Mouse (Mus musculus) cerebellum, adult 2 months (tissue): ENCODE data around the gene Ankrd63.

Source experiments
- CTCF ChIP-seq: fragments of 200-500 bp; IDR thresholded peaks from 2 replicates; pipeline ENCODE4 v1.5.1; 2011; ENCODE audit warnings: low read depth, mild to moderate bottlenecking, control low read depth, low read length, moderate library complexity, borderline replicate concordance; ENCODE audit not compliant: insufficient read depth
- POLR2A ChIP-seq: fragments of 200-500 bp; IDR thresholded peaks from 2 replicates; pipeline ENCODE4 v1.6.1; 2011; ENCODE audit warnings: low read length, control low read depth, borderline replicate concordance; ENCODE audit not compliant: insufficient read depth

DNA sequence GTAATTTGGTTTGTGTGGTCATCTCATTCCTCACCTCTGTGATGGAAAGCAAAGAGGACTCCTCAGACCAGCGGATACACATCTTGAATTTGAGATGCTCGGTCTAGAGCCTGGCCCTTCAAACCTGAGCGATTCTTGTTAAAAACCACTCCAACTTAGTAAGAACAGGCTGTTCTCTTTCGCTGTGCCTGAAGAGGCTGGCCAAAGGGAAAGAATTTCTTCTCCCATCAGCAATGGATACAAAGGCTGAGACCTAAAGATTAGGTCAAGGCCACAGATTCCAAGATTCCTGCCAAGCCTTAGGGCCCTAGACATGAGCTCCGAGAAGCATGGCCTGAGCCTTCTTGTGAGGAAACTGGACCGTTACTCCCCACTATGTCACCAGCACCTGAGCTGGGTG lies 22.8 kb downstream of the Ankrd63 start:
- TF ChIP-seq CTCF (no peak), POLR2A (no peak)
